Mouse (Mus musculus) heart, embryonic 13.5 days (tissue): ENCODE measurements around the gene Hirip3. TPM values are rescaled to one million over a fixed set of nuclear protein-coding genes. Genes with fewer than 3 reads are reported as not detected.

Experiments
- ATAC-seq: fragments of 200-750 bp; cut with Nextera tagmentation; 2 replicates; pipeline ENCODE4 v1.8.0; 2017; ENCODE audit warnings: moderate TSS enrichment; ENCODE audit not compliant: insufficient number of reproducible peaks, low FRiP score, low TSS enrichment; ENCODE audit errors: extremely low read depth
- H3K27ac ChIP-seq: fragments of 300-500 bp; sonication (generic); replicated peaks from 2 replicates; pipeline ENCODE4 v1.5.1; 2015; ENCODE audit warnings: moderate library complexity, mild to moderate bottlenecking, inconsistent platforms
- H3K27me3 ChIP-seq: fragments of 300-500 bp; sonication (generic); replicated peaks from 2 replicates; pipeline ENCODE4 v1.6.1; 2015; ENCODE audit warnings: mild to moderate bottlenecking, inconsistent platforms
- H3K36me3 ChIP-seq: fragments of 300-500 bp; sonication (generic); 2 replicates; pipeline ENCODE4 v1.6.1; 2015; ENCODE audit warnings: mild to moderate bottlenecking, inconsistent platforms
- H3K4me1 ChIP-seq: fragments of 300-500 bp; sonication (generic); 2 replicates; pipeline ENCODE4 v1.6.1; 2015; ENCODE audit warnings: inconsistent platforms
- H3K4me2 ChIP-seq: fragments of 300-500 bp; sonication (generic); 2 replicates; pipeline ENCODE4 v1.6.1; 2015; ENCODE audit warnings: inconsistent platforms, mild to moderate bottlenecking, moderate library complexity
- H3K4me3 ChIP-seq: fragments of 300-500 bp; sonication (generic); 2 replicates; pipeline ENCODE4 v1.5.1; 2015; ENCODE audit warnings: moderate library complexity, mild to moderate bottlenecking, inconsistent platforms
- H3K9ac ChIP-seq: fragments of 300-500 bp; sonication (generic); 2 replicates; pipeline ENCODE4 v1.6.1; 2015; ENCODE audit warnings: inconsistent platforms, mild to moderate bottlenecking, moderate library complexity
- H3K9me3 ChIP-seq: fragments of 300-500 bp; sonication (generic); 2 replicates; pipeline ENCODE4 v1.6.1; 2016; ENCODE audit warnings: inconsistent platforms
- WGBS: fragments of 180-500 bp; shearing (Covaris S2); methylation state at CpG from one replicate; pipeline ENCODE4 v1.1.7; 2015; ENCODE audit warnings: mixed read lengths; 5-methylcytosine and 5-hydroxymethylcytosine counted together
- polyA plus RNA-seq: library from polyadenylated mRNA; unstranded; fragments of >200 nt; fragmentation: Nextera tagmentation; extraction: Ambion mirVana; gene quantifications from 2 replicates; pipeline ENCODE4 v1.2.1, GENCODE M21; 2015

Hirip3 gene
- polyA plus RNA-seq, 1 experiment from 2014 or later: 18.8 TPM

DNA sequence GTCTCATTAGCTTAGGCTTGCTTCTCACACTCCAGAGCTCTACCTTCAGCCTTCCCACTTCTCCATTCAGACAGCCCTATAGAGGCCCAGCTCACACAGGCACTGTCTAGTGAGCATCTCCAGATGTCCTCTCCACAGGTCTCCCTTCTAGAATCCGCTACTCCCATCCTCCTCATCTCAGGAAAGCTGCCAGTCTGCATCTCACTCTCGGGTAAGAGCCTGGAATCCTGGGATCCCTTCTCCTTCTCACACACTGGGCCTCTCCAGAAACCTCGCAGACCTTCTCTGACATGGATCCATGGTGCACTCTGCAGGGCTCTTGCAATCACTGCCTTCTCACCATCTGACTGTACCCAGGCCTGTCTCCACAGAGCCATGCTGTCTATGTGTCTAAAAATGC, 6.1 kb upstream of the Hirip3 start:
- 78% methylated on average over 3 of the region's 3 CpGs for whole genome bisulfite sequencing
- H3K27me3 ChIP-seq: peaks cover 5% of the 10 kb centered on the region

DNA sequence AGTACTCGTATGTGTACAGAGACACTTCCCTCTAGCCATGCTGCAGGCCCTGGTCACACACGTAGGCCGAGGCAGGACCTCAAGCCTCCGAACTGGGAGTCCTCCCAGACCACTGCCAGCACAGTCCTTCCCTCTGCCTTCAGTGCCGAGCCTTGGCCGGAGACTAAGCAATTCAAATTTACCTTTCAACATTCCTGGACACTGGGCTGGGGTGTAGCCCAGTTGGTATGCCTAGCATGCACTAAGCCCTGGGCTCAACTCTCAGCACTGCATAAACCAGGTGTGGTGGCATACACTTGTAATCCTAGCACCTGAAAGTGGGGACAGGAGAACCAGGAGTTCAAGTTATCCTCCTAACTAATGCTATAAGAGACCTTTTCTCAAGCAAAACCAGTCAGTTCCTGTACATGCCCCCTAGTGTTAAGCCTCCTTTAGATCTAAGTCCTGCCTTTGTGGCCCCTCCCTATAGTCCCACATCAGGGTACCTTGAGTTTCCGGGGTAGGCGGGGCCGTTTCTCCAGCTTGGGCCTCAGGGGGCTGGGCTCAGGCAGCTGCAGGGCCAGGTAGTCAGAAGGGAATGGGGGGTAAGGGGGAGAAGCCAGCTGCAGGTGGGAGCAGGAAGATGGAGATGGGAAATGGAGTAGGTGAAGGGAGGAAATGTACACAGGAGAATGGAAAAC, 4.9 kb upstream of the Hirip3 start:
- no peak for ATAC-seq

More for the DNA sequence above, 6.1 kb upstream of the Hirip3 start:
- Histone ChIP-seq H3K4me2 (no peak overlapping the region), H3K9me3 (no peaks in the 10 kb centered on the region), H3K4me1 (peaks cover 8% of the 10 kb centered on the region), H3K9ac (0 out of 2 replicates have a peak overlapping the region, but pooled peaks have one; percentile 14), H3K4me3 (no peak overlapping the region), H3K27ac (no peak overlapping the region), H3K36me3 (peaks cover 92% of the 10 kb centered on the region)
- no peak for ATAC-seq

DNA sequence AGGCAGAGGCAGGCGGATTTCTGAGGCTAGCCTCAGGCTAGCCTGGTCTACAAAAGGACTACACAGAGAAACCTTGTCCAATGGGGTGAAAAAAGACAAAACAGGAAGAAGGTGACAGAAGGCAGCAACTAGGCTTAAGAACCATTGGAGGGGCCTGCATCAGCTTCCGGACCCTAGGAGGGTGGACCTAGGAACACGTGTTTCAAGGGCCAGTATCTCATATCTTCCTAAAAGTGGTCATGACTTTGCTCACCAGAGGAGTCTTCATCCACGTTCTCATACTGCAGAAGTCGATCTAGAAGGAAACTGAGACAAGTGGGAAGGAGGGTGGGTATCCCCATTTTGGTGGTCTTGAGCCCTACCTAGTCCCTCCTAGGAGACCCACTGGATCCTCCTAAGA, 785 bp upstream of the Hirip3 start:
- ATAC-seq: no peak
- WGBS: 51% methylated on average over 5 of the region's 5 CpGs
- Histone ChIP-seq H3K36me3 (peaks cover 74% of the 10 kb centered on the region), H3K4me3 (peak overlapping the region; percentile 76), H3K9me3 (no peaks in the 10 kb centered on the region), H3K4me1 (peaks cover 31% of the 10 kb centered on the region), H3K9ac (peak overlapping the region; percentile 86), H3K27ac (peak overlapping the region; percentile 84), H3K4me2 (peak overlapping the region; percentile 80), H3K27me3 (no peaks in the 10 kb centered on the region)

More for the DNA sequence above, 4.9 kb upstream of the Hirip3 start:
- peaks cover 12% of the 10 kb centered on the region for H3K4me1 ChIP-seq
- peaks cover 90% of the 10 kb centered on the region for H3K36me3 ChIP-seq
- H3K27me3 ChIP-seq: no peaks in the 10 kb centered on the region
- H3K9ac ChIP-seq: no peak overlapping the region
- no peak overlapping the region for H3K4me3 ChIP-seq
- H3K27ac ChIP-seq: no peak overlapping the region
- whole genome bisulfite sequencing: 81% methylated on average over 9 of the region's 9 CpGs
- H3K4me2 ChIP-seq: no peak overlapping the region
- H3K9me3 ChIP-seq: no peaks in the 10 kb centered on the region

DNA sequence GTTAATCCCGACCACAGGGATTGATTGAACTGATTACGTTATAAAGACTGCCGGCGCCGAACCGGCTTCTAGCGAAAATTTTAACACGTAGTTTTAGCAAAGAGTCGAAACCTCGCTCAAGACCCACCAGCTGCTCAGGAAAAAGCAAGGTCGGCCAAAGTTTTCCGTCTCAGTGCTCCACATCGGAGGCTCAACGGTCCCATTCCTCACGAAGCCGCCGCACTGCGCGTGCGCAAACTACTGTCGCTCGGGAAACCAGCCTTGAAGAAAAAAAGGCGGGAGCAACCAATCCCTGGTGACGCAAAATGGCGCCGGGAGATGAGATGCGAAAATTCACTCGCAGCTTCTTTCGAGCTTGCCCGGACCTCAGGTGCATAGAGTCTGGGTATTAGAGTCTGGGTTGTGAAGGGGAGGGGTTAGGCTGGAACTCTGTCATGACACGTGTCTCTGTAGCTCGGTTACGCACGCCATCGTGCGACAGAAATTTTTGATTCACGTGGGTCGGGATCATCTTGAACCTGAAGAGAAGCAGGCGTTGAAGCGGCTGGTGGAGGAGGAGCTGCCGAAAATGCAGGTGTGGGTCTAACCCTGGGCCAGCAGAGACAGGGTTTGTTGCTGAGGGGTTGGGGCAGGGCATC, 494 bp downstream of the Hirip3 start, which contains the start of gene Ino80e:
Ino80e (minus strand) TSS at position 231 of the 638 bp plus-strand sequence.
- Histone ChIP-seq H3K27me3 (no peaks in the 10 kb centered on the region), H3K9ac (peak within 1 kb of the TSS; percentile 86), H3K27ac (peak within 1 kb of the TSS; percentile 84), H3K4me1 (peaks cover 32% of the 10 kb centered on the region), H3K36me3 (peaks cover 74% of the 10 kb centered on the region), H3K4me3 (peak within 1 kb of the TSS; percentile 76), H3K9me3 (no peaks in the 10 kb centered on the region), H3K4me2 (peak within 1 kb of the TSS; percentile 80)
- peak; percentile 57; the same call in 1 of the 2 replicates for ATAC-seq
- under 1% methylated on average over 41 of the region's 41 CpGs for WGBS

DNA sequence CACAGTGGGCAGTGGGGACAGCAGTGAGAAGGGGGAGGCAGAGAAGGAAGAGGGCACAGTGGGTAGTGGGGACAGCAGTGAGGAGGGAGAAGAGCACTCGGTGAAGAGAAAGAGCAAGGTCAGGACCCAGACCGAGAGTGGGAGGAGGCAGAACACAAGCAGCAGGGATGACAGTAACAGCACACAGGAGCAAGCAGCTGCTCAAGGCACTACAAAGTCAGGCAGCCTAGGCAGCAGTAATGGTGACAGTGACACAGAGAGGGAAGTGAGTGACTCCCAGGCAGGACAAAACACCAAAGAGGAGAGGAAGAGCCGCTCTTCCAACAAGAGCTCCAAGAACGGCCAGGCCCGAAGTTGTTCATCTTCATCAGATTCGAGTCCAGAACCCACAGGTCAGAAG, 2.0 kb downstream of the Hirip3 start:
- peak overlapping the region; percentile 86 for H3K9ac ChIP-seq
- ATAC-seq: no peak
- H3K36me3 ChIP-seq: peaks cover 74% of the 10 kb centered on the region

DNA sequence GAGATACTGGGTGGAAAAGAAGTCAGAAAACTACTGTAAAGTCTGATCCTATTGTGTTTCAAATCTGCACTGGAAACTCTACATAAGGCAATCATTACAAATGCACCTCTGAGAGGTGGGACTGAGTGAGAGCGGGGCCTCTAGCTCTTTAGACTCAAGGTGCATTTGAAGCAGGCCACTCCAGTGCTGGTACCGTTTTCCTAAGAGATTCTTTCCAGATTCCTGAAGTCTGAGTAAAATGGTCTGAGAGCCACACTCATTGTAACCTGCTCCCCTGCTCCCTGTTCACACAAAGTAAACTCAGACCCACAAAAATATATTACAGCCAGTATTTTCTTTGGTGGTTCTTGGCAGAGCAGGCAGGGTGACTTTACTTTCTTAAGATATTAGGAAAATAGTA, 5.8 kb downstream of the Hirip3 start:
- no peak overlapping the region for H3K9ac ChIP-seq
- peaks cover 19% of the 10 kb centered on the region for H3K4me1 ChIP-seq
- no peak overlapping the region for H3K4me3 ChIP-seq
- H3K27me3 ChIP-seq: no peaks in the 10 kb centered on the region
- no peaks in the 10 kb centered on the region for H3K9me3 ChIP-seq
- no peak overlapping the region for H3K27ac ChIP-seq
- WGBS: 80% methylated on average over 2 of the region's 2 CpGs
- H3K4me2 ChIP-seq: no peak overlapping the region
- peaks cover 91% of the 10 kb centered on the region for H3K36me3 ChIP-seq
- ATAC-seq: no peak

More for the DNA sequence above, 2.0 kb downstream of the Hirip3 start:
- peaks cover 32% of the 10 kb centered on the region for H3K4me1 ChIP-seq
- H3K9me3 ChIP-seq: no peaks in the 10 kb centered on the region
- H3K4me3 ChIP-seq: peak overlapping the region; percentile 76
- no peak overlapping the region; the same call in 1 of the 2 replicates for H3K27ac ChIP-seq
- WGBS: 67% methylated on average over 6 of the region's 6 CpGs
- H3K27me3 ChIP-seq: no peaks in the 10 kb centered on the region
- H3K4me2 ChIP-seq: peak overlapping the region; percentile 80

DNA sequence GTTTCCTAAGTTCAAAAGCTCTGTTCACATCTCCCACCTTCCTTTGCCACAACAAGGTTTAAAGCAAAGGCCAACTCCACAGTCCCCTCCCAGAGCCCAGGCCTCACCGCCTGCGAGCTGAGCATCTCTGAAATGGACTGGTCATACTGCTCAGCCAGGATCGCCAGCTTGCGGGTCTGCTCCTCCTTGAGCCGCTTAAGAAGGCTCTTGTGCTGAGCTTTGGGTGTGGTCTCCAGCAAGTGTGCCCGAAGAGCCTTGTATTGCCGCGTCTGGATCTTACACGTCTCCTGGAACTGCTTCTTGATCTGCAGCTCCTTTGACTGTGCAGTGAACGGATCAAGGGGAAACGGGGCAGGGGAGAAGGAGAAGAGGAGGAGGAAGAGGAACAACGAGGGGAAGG, 6.2 kb downstream of the Hirip3 start:
- Histone ChIP-seq H3K9ac (no peak overlapping the region), H3K4me2 (no peak overlapping the region), H3K4me3 (no peak overlapping the region), H3K4me1 (peaks cover 15% of the 10 kb centered on the region), H3K36me3 (peaks cover 95% of the 10 kb centered on the region), H3K27ac (no peak overlapping the region), H3K9me3 (no peaks in the 10 kb centered on the region), H3K27me3 (no peaks in the 10 kb centered on the region)
- WGBS: 87% methylated on average over 12 of the region's 12 CpGs
- ATAC-seq: no peak

DNA sequence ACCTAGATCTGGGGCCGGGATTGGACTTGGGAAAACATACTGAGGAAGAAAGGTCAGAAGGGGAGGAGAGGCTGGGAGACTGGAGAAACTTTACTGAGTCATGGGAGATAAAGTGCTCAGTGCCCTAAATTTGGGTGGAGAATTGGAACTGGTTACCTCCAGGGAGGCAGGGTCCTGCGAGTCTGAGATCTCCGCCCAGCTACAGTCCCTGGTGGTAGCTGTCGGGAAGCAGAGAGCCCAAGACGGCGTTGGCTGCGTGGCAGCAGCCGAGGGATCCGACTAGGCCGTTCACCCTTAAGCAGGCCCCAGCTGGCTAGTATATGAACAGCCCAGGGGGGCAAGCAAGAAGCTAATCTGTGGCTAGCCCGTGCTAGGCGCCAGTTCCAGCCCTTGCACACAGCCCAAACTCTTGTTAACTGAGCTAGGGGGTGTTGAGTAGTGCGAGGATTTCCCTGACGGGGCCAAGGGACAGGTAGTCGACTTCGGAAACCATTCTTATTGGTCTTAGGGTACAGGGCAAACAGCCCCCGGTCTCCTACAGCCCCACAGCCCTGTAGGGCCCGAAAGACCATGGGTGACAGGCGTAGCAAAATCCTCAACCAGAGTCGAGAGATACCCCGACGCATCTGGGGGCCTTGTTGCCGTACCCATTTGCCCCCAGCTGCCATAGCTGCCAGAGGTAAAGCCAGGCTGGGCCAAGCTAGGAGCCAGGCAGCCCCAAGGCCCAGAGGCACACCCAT, 8.2 kb downstream of the Hirip3 start:
- Histone ChIP-seq H3K9me3 (no peaks in the 10 kb centered on the region), H3K36me3 (peaks cover 100% of the 10 kb centered on the region), H3K4me3 (no peak overlapping the region), H3K4me1 (0 out of 2 replicates have a peak, but pooled peaks cover 3% of the 10 kb centered on the region), H3K27ac (no peak overlapping the region), H3K9ac (no peak overlapping the region), H3K27me3 (no peaks in the 10 kb centered on the region), H3K4me2 (no peak overlapping the region)
- ATAC-seq: no peak
- 88% methylated on average over 23 of the region's 23 CpGs for WGBS

DNA sequence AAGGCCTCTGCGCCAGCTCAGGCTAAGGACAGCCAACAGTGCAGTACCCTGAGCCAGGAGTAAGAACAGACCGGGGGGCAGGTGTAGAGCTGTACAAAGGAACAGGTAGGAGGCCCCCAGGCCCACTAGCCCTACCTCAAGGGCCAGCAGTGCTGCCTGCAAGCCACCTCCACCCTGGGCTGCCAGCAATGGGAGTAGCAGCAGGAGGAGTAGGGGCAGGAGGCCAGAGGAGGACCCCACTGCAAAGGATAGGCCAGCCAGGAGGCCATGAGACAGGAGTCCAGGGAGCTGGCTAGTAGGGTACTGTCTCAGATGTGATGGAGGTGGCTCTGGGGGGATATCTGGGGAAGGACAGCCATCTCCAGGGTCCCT, 8.7 kb downstream of the Hirip3 start:
- no peak overlapping the region for H3K9ac ChIP-seq
- H3K4me1 ChIP-seq: 0 out of 2 replicates have a peak, but pooled peaks cover 3% of the 10 kb centered on the region
- no peak for ATAC-seq
- no peak overlapping the region for H3K27ac ChIP-seq
- H3K4me3 ChIP-seq: no peak overlapping the region
- H3K36me3 ChIP-seq: peaks cover 100% of the 10 kb centered on the region
- 97% methylated on average over 2 of the region's 2 CpGs for WGBS
- no peaks in the 10 kb centered on the region for H3K27me3 ChIP-seq
- no peak overlapping the region for H3K4me2 ChIP-seq
- no peaks in the 10 kb centered on the region for H3K9me3 ChIP-seq

DNA sequence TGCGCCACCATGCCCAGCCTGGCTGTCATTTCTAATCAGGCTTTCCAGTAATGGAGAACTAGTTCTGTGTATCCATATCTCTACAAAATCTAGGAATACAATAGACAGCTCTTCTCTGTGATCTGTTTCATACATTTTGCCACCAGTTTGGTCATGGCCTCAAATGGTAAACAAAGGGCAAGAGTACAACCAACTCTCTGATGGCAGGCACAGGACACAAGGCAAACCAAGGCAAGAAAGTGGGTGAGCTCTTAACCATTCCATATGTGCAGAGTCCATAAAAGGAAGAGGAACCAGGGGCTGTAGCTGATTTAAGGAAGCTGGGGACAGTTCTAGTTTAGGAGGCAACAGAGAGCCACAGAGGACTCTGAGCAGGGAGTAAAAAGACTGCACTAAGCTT, 15.5 kb downstream of the Hirip3 start:
- Histone ChIP-seq H3K27ac (no peak overlapping the region), H3K4me3 (no peak overlapping the region), H3K36me3 (peaks cover 86% of the 10 kb centered on the region), H3K27me3 (no peaks in the 10 kb centered on the region), H3K4me2 (no peak overlapping the region), H3K4me1 (peaks cover 24% of the 10 kb centered on the region), H3K9ac (no peak overlapping the region), H3K9me3 (no peaks in the 10 kb centered on the region)
- no peak for ATAC-seq
- WGBS: 97% methylated on average over 1 of the region's 1 CpGs

DNA sequence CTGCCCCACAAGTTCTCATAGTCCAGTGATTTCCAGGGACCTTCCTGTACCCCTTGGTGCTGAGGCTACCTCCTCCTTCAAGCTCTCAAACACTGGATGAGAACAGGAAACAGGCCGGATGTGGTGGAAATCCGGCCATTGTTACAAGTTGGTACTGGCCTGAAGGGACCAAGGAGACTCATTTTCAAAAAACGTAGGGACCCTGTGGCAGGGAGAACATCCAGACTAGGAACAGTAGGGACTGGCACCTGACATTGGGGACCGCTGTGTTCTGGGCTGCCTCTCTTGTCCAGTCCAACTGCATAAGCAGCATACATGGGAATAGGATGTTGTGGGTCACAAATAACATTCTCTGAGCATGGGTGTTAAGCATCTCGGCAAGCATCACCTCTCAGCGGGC, 19.3 kb downstream of the Hirip3 start:
- H3K4me2 ChIP-seq: peak overlapping the region; percentile 100
- H3K9me3 ChIP-seq: no peaks in the 10 kb centered on the region
- H3K27me3 ChIP-seq: no peaks in the 10 kb centered on the region
- H3K27ac ChIP-seq: peak overlapping the region; percentile 98
- H3K9ac ChIP-seq: peak overlapping the region; percentile 98
- WGBS: 63% methylated on average over 6 of the region's 6 CpGs
- H3K4me3 ChIP-seq: peak overlapping the region; percentile 93
- peaks cover 48% of the 10 kb centered on the region for H3K36me3 ChIP-seq
- peaks cover 47% of the 10 kb centered on the region for H3K4me1 ChIP-seq
- ATAC-seq: no peak
